Comparison of ENCODE assay signal across 19 mouse cellular contexts in the genomic region with DNA sequence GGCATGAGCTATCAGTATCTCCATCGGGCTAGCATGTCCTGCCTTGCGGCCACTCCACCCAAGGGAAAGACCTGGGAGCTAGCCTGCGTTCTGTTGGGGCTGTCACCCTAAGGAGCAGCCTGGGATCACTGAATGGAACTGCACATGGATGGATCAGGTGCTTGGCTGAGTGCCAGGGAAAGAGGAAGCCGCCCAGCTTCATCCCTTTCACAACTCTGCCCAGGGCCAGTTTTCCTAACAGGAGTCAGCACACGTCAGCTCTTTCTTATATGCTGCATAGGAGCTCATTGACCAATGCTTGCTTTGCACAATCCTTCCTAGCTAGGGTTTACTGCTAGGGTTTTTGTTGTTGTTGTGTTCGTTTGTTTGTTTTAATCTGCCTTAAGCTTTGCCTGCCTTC.
A peak's percentile ranks its signal among the peaks of the same experiment; 100 is the strongest.
DNase-seq lines count a peak whose midpoint lies in the region; ATAC-seq lines count a peak whose summit lies in the region.
"Had no signal": no experiment of that assay in that cellular context is flagged by ENCODE, and none has a peak within 500 bp of the region (broad histone marks: within the 10 kb centered on the region; RNA-seq: fewer than 3 reads in every experiment).

No protein-coding gene starts in this region.

- H3K4me3 ChIP-seq in heart, embryonic 10.5 days: no peak overlapping the region
- no peak overlapping the region for H3K4me3 ChIP-seq in heart, embryonic 11.5 days (ENCODE audit: low read depth, low read length)
- no peak overlapping the region for H3K4me3 ChIP-seq in midbrain, embryonic 11.5 days (ENCODE audit: low read depth, low read length)
- H3K4me3 ChIP-seq in midbrain, embryonic 14.5 days (replicated peaks; ENCODE audit: low read depth, low read length): no peak overlapping the region
- H3K4me3 ChIP-seq: embryonic facial prominence, embryonic 12.5 days; layer of hippocampus, adult 2 months; left cerebral cortex, adult 2 months; limb, embryonic 12.5 days; neural tube, embryonic 15.5 days had no signal

- no peak overlapping the region for H3K27ac ChIP-seq in heart, embryonic 10.5 days
- no peak overlapping the region for H3K27ac ChIP-seq in heart, embryonic 11.5 days (ENCODE audit: low read depth, low read length)
- no peak overlapping the region for H3K27ac ChIP-seq in midbrain, embryonic 11.5 days (ENCODE audit: low read depth, low read length)
- H3K27ac ChIP-seq in midbrain, embryonic 14.5 days (replicated peaks; ENCODE audit: low read depth, low read length): no peak overlapping the region
- H3K27ac ChIP-seq: embryonic facial prominence, embryonic 12.5 days; hindbrain, postnatal 0 days; layer of hippocampus, adult 2 months; left cerebral cortex, adult 2 months; limb, embryonic 12.5 days; liver, embryonic 14.5 days; neural tube, embryonic 15.5 days had no signal

- no peaks in the 10 kb centered on the region for H3K9me3 ChIP-seq in heart, embryonic 10.5 days
- no peaks in the 10 kb centered on the region for H3K9me3 ChIP-seq in heart, embryonic 11.5 days (replicated peaks; ENCODE audit: control insufficient read depth, low read length)
- no peaks in the 10 kb centered on the region for H3K9me3 ChIP-seq in midbrain, embryonic 11.5 days (ENCODE audit: control insufficient read depth, low read length)
- H3K9me3 ChIP-seq in midbrain, embryonic 14.5 days (ENCODE audit: control insufficient read depth, low read length): no peaks in the 10 kb centered on the region
- H3K9me3 ChIP-seq: embryonic facial prominence, embryonic 12.5 days; limb, embryonic 12.5 days; neural tube, embryonic 15.5 days had no signal

- H3K4me2 ChIP-seq in heart, embryonic 11.5 days: no peak overlapping the region
- no peak overlapping the region for H3K4me2 ChIP-seq in midbrain, embryonic 11.5 days
- no peak overlapping the region for H3K4me2 ChIP-seq in midbrain, embryonic 14.5 days (ENCODE audit: low read length)
- H3K4me2 ChIP-seq: embryonic facial prominence, embryonic 12.5 days; limb, embryonic 12.5 days; neural tube, embryonic 15.5 days had no signal

- no peak overlapping the region for H3K9ac ChIP-seq in heart, embryonic 11.5 days (ENCODE audit: low read depth, low read length)
- H3K9ac ChIP-seq in midbrain, embryonic 11.5 days (ENCODE audit: low read length): no peak overlapping the region
- no peak overlapping the region for H3K9ac ChIP-seq in midbrain, embryonic 14.5 days (replicated peaks; ENCODE audit: low read length)
- H3K9ac ChIP-seq: embryonic facial prominence, embryonic 12.5 days; limb, embryonic 12.5 days; liver, embryonic 14.5 days; neural tube, embryonic 15.5 days had no signal

- ATAC-seq in heart, embryonic 11.5 days (replicated peaks; ENCODE audit: insufficient number of reproducible peaks, low FRiP score, low TSS enrichment): no peak
- ATAC-seq in midbrain, embryonic 11.5 days (ENCODE audit: low FRiP score): no peak
- no peak for ATAC-seq in midbrain, embryonic 14.5 days (ENCODE audit: low FRiP score, low TSS enrichment)
- ATAC-seq: hindbrain, postnatal 0 days had no signal

- 69% methylated on average over 6 of the region's 6 CpGs for WGBS in heart, embryonic 10.5 days
- 69% methylated on average over 6 of the region's 6 CpGs for WGBS in heart, embryonic 11.5 days (ENCODE audit: insufficient replicate concordance)
- WGBS in midbrain, embryonic 11.5 days: 85% methylated on average over 6 of the region's 6 CpGs
- 79% methylated on average over 6 of the region's 6 CpGs for WGBS in midbrain, embryonic 14.5 days

- 0 out of 2 replicates have a peak, but pooled peaks cover 2% of the 10 kb centered on the region for H3K4me1 ChIP-seq in heart, embryonic 10.5 days
- H3K4me1 ChIP-seq in heart, embryonic 11.5 days (ENCODE audit: control insufficient read depth, insufficient read depth, low read length): no peaks in the 10 kb centered on the region
- H3K4me1 ChIP-seq in midbrain, embryonic 11.5 days (ENCODE audit: control insufficient read depth, insufficient read depth, low read length): no peaks in the 10 kb centered on the region
- H3K4me1 ChIP-seq in midbrain, embryonic 14.5 days (ENCODE audit: control insufficient read depth, insufficient read depth, low read length): peaks cover under 1% of the 10 kb centered on the region; the same call in 1 of the 2 replicates
- H3K4me1 ChIP-seq: embryonic facial prominence, embryonic 12.5 days had no signal

- H3K36me3 ChIP-seq in heart, embryonic 10.5 days: no peaks in the 10 kb centered on the region
- no peaks in the 10 kb centered on the region for H3K36me3 ChIP-seq in heart, embryonic 11.5 days (ENCODE audit: control insufficient read depth, insufficient read depth, low read length)
- no peaks in the 10 kb centered on the region for H3K36me3 ChIP-seq in midbrain, embryonic 11.5 days (ENCODE audit: control insufficient read depth, insufficient read depth, low read length)
- H3K36me3 ChIP-seq in midbrain, embryonic 14.5 days (ENCODE audit: control insufficient read depth, insufficient read depth, low read length): no peaks in the 10 kb centered on the region
- H3K36me3 ChIP-seq: embryonic facial prominence, embryonic 12.5 days; limb, embryonic 12.5 days; neural tube, embryonic 15.5 days had no signal

- H3K27me3 ChIP-seq in heart, embryonic 10.5 days (ENCODE audit: insufficient read depth, poor library complexity, severe bottlenecking): no peaks in the 10 kb centered on the region
- no peaks in the 10 kb centered on the region for H3K27me3 ChIP-seq in heart, embryonic 11.5 days (ENCODE audit: control insufficient read depth, insufficient read depth, low read length)
- H3K27me3 ChIP-seq in midbrain, embryonic 11.5 days (ENCODE audit: control insufficient read depth, insufficient read depth, low read length): no peaks in the 10 kb centered on the region
- H3K27me3 ChIP-seq in midbrain, embryonic 14.5 days (ENCODE audit: control insufficient read depth, insufficient read depth, low read length): no peaks in the 10 kb centered on the region
- H3K27me3 ChIP-seq: embryonic facial prominence, embryonic 12.5 days; limb, embryonic 12.5 days; neural tube, embryonic 15.5 days had no signal

- peak; percentile 62 for DNase-seq in heart, embryonic 10.5 days (ENCODE audit: low spot score)
- DNase-seq in midbrain, embryonic 11.5 days (ENCODE audit: low spot score, missing footprints): peak; percentile 47
- no peak for DNase-seq in midbrain, embryonic 14.5 days
- DNase-seq in kidney, postnatal 10 days: peak; percentile 60
- no peak for DNase-seq in frontal cortex, postnatal 36 days (ENCODE audit: low spot score in 2 of 2)
- DNase-seq in layer of hippocampus, postnatal 10 days (ENCODE audit: low spot score in 2 of 2): no peak
- DNase-seq: adrenal gland, postnatal 10 days; B cell, adult 2 months; cerebellum, adult 18-20 months; lung, postnatal 10 days; thymus, postnatal 36 days had no signal

Comparison
In these comparisons a context has a peak if more than half of its experiments do, and no peak if none do; other contexts are left out.
1. DNase-seq: peak in heart, embryonic 10.5 days (single experiment), midbrain, embryonic 11.5 days (single experiment) and kidney, postnatal 10 days (single experiment); none in midbrain, embryonic 14.5 days (single experiment), frontal cortex, postnatal 36 days (0 of 2) and layer of hippocampus, postnatal 10 days (0 of 2).